Mouse (Mus musculus): ENCODE data around the gene Vhl. TPM values are rescaled to one million over a fixed set of nuclear protein-coding genes. Genes with fewer than 3 reads are reported as not detected.

Gene Vhl
- polyA plus RNA-seq, 1 experiment: 22.0 TPM

DNA sequence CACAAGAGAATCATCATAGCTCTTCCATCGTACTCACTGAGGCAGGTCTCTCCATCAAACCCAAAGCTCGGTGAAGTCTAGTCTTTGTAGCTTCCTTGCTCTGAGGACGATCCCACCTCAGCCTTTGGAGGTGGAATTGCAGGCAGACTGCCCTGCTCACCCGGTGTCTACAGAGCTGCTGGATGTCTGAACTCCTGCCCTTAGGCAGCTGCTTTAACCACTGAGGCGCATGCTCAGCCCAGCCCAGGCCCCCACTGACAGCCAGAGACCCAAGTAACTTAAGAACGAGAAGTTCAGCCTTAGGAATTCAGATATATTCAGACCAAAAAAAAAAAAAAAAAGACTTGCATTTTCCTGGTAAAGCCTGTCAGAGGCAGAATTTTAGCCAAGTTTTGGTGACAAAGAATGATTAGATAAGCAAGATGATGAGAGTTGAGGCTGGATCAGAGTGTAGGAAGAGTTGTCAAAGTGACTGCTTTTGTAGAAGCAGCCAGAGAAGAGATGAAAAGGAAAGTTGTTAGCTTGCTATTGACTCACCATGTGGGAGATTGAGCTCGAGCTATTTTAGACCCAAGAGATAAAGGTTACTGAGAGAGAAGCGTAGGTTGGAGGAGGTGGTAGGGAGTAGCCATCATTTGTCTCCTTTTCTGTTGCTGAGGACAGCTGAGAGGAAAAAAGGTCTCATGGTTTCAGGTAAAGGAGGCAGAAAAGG lies 11.3 kb upstream of the Vhl start:
- Histone ChIP-seq H3K4me1 (ENCODE audit: control insufficient read depth, insufficient read depth, low read length) (no peaks in the 10 kb centered on the region), H3K27ac (ENCODE audit: insufficient read depth, low read length) (no peak overlapping the region), H3K9ac (ENCODE audit: low read depth, poor library complexity, severe bottlenecking) (no peak overlapping the region), H3K36me3 (ENCODE audit: control insufficient read depth, insufficient read depth, low read length, poor library complexity, severe bottlenecking) (peaks cover 14% of the 10 kb centered on the region; the same call in 1 of the 2 replicates), H3K4me3 (ENCODE audit: low read depth, low read length) (no peak overlapping the region), H3K27me3 (ENCODE audit: control insufficient read depth, insufficient read depth, low read length, poor library complexity, severe bottlenecking) (no peaks in the 10 kb centered on the region), H3K9me3 (replicated peaks; ENCODE audit: control insufficient read depth, insufficient read depth, low read length, poor library complexity, severe bottlenecking) (no peaks in the 10 kb centered on the region)
- TF ChIP-seq CTCF (IDR thresholded peaks at IDR 0.05; ENCODE audit: low read depth, low read length) (no peak), POLR2A (IDR thresholded peaks at IDR 0.05; ENCODE audit: insufficient read depth, low read length) (no peak), EP300 (IDR thresholded peaks at IDR 0.05; ENCODE audit: insufficient read depth, low read depth, low read length) (no peak)

DNA sequence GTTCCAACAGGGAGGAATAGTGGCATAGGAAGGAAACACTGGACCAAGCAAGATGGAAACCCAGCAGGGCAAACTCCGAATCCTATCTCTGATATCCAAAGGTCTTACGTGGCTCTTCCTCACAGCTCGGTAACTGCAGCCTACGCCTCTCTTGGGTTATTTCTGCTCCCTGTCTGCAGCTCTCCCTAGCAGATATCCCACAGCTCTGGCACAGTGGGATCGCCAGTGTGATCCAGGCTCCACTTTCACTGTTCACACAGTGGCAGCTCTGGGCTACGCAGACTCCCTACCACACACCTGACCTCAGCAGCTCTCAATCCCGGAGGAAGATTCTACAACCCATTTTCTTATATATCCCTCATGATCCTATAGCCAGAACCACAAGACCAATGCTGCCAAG lies 9.6 kb upstream of the Vhl start:
- H3K9ac ChIP-seq (ENCODE audit: low read depth, poor library complexity, severe bottlenecking): no peak overlapping the region
- TF ChIP-seq CTCF (IDR thresholded peaks at IDR 0.05; ENCODE audit: low read depth, low read length) (no peak), EP300 (IDR thresholded peaks at IDR 0.05; ENCODE audit: insufficient read depth, low read depth, low read length) (no peak), POLR2A (IDR thresholded peaks at IDR 0.05; ENCODE audit: insufficient read depth, low read length) (no peak)
- H3K4me3 ChIP-seq (ENCODE audit: low read depth, low read length): no peak overlapping the region
- no peaks in the 10 kb centered on the region for H3K9me3 ChIP-seq (replicated peaks; ENCODE audit: control insufficient read depth, insufficient read depth, low read length, poor library complexity, severe bottlenecking)
- no peaks in the 10 kb centered on the region for H3K27me3 ChIP-seq (ENCODE audit: control insufficient read depth, insufficient read depth, low read length, poor library complexity, severe bottlenecking)
- H3K27ac ChIP-seq (ENCODE audit: insufficient read depth, low read length): no peak overlapping the region
- H3K36me3 ChIP-seq (ENCODE audit: control insufficient read depth, insufficient read depth, low read length, poor library complexity, severe bottlenecking): peaks cover 14% of the 10 kb centered on the region; the same call in 1 of the 2 replicates
- H3K4me1 ChIP-seq (ENCODE audit: control insufficient read depth, insufficient read depth, low read length): peaks cover 3% of the 10 kb centered on the region

DNA sequence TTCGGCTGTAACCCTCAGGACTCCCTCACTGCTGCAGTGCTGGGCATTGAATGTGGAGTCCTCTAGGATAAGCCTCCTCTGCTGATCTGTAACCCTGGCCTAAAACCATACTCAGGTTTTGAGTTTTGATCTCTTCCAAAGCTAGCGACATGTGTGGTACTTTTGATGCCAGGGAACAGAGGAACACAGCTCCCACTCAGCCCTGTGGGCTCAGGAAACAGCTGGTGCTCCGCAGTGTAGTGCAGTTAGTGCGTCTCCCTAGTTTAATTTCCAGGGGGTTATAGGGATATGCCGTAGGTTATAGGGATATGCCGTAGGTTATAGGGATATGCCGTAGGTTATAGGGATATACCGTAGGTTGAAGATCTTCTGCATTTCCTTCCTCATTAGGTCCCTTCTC lies 8.8 kb upstream of the Vhl start:
- no peaks in the 10 kb centered on the region for H3K27me3 ChIP-seq (ENCODE audit: control insufficient read depth, insufficient read depth, low read length, poor library complexity, severe bottlenecking)
- no peak overlapping the region for H3K9ac ChIP-seq (ENCODE audit: low read depth, poor library complexity, severe bottlenecking)
- no peaks in the 10 kb centered on the region for H3K9me3 ChIP-seq (replicated peaks; ENCODE audit: control insufficient read depth, insufficient read depth, low read length, poor library complexity, severe bottlenecking)
- peaks cover 12% of the 10 kb centered on the region; the same call in 1 of the 2 replicates for H3K36me3 ChIP-seq (ENCODE audit: control insufficient read depth, insufficient read depth, low read length, poor library complexity, severe bottlenecking)
- H3K4me3 ChIP-seq (ENCODE audit: low read depth, low read length): no peak overlapping the region
- H3K27ac ChIP-seq (ENCODE audit: insufficient read depth, low read length): no peak overlapping the region
- TF ChIP-seq POLR2A (IDR thresholded peaks at IDR 0.05; ENCODE audit: insufficient read depth, low read length) (no peak), CTCF (IDR thresholded peaks at IDR 0.05; ENCODE audit: low read depth, low read length) (no peak), EP300 (IDR thresholded peaks at IDR 0.05; ENCODE audit: insufficient read depth, low read depth, low read length) (no peak)
- peaks cover 3% of the 10 kb centered on the region for H3K4me1 ChIP-seq (ENCODE audit: control insufficient read depth, insufficient read depth, low read length)

DNA sequence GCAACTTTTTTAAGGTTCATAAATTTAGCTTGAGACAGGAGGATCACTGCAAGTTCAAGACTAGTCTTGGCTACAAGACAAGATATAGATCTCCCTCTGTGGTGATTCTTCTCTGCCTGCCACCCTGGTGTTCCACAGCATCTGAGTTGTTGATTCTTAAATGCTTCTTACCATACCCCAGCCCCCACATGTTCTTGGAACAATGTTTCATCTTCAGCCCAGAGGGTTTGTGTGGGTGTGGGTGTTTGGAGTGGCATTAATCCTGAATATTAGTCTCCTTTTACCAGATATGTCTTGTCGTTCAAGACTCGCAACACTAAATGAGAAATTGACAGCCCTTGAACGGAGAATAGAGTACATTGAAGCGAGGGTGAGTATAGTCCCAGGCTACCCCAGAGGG lies 8.3 kb upstream of the Vhl start:
- peaks cover 3% of the 10 kb centered on the region for H3K4me1 ChIP-seq (ENCODE audit: control insufficient read depth, insufficient read depth, low read length)
- H3K9me3 ChIP-seq (replicated peaks; ENCODE audit: control insufficient read depth, insufficient read depth, low read length, poor library complexity, severe bottlenecking): no peaks in the 10 kb centered on the region
- peaks cover 12% of the 10 kb centered on the region; the same call in 1 of the 2 replicates for H3K36me3 ChIP-seq (ENCODE audit: control insufficient read depth, insufficient read depth, low read length, poor library complexity, severe bottlenecking)
- no peak overlapping the region for H3K4me3 ChIP-seq (ENCODE audit: low read depth, low read length)
- H3K27me3 ChIP-seq (ENCODE audit: control insufficient read depth, insufficient read depth, low read length, poor library complexity, severe bottlenecking): no peaks in the 10 kb centered on the region
- TF ChIP-seq CTCF (IDR thresholded peaks at IDR 0.05; ENCODE audit: low read depth, low read length): no peak
- no peak for TF ChIP-seq EP300 (IDR thresholded peaks at IDR 0.05; ENCODE audit: insufficient read depth, low read depth, low read length)
- no peak for TF ChIP-seq POLR2A (IDR thresholded peaks at IDR 0.05; ENCODE audit: insufficient read depth, low read length)
- no peak overlapping the region for H3K9ac ChIP-seq (ENCODE audit: low read depth, poor library complexity, severe bottlenecking)
- H3K27ac ChIP-seq (ENCODE audit: insufficient read depth, low read length): no peak overlapping the region

DNA sequence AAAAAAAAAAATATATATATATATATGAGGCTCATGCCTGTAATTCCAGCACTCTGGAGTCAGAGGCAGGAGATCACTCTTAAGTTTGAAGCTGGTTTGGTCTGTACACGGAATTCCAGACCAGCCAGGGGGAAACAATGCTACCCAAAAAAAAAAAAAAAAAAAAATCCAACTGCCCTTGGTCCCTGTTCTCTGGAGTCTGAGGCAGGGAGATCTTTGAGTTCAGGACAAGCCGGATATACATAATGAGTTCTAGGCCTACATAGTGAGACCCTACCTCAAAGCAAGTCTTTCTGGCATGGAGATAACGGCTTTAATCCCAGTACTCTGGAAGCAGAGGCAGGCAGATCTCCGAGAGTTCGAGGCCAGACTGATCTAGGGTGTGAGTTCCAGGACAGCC lies 373 bp upstream of the Vhl start:
- H3K4me1 ChIP-seq (ENCODE audit: control insufficient read depth, insufficient read depth, low read length): no peaks in the 10 kb centered on the region
- H3K9me3 ChIP-seq (replicated peaks; ENCODE audit: control insufficient read depth, insufficient read depth, low read length, poor library complexity, severe bottlenecking): no peaks in the 10 kb centered on the region
- peak overlapping the region; percentile 23; the same call in 1 of the 2 replicates for H3K27ac ChIP-seq (ENCODE audit: insufficient read depth, low read length)
- peak overlapping the region; percentile 75 for H3K4me3 ChIP-seq (ENCODE audit: low read depth, low read length)
- no peak for TF ChIP-seq EP300 (IDR thresholded peaks at IDR 0.05; ENCODE audit: insufficient read depth, low read depth, low read length)
- no peak for TF ChIP-seq CTCF (IDR thresholded peaks at IDR 0.05; ENCODE audit: low read depth, low read length)
- TF ChIP-seq POLR2A (IDR thresholded peaks at IDR 0.05; ENCODE audit: insufficient read depth, low read length): no peak
- no peaks in the 10 kb centered on the region for H3K27me3 ChIP-seq (ENCODE audit: control insufficient read depth, insufficient read depth, low read length, poor library complexity, severe bottlenecking)
- H3K9ac ChIP-seq (ENCODE audit: low read depth, poor library complexity, severe bottlenecking): peak overlapping the region; percentile 71; the same call in 1 of the 2 replicates
- 0 out of 2 replicates have a peak, but pooled peaks cover 3% of the 10 kb centered on the region for H3K36me3 ChIP-seq (ENCODE audit: control insufficient read depth, insufficient read depth, low read length, poor library complexity, severe bottlenecking)
